Mouse (Mus musculus) cerebellum, adult 2 months (tissue): Measurements from ENCODE around the gene Pdgfra.

Source experiments
- CTCF ChIP-seq: fragments of 200-500 bp; IDR thresholded peaks from 2 replicates; pipeline ENCODE4 v1.5.1; 2011; ENCODE audit warnings: low read depth, mild to moderate bottlenecking, control low read depth, low read length, moderate library complexity, borderline replicate concordance; ENCODE audit not compliant: insufficient read depth
- POLR2A ChIP-seq: fragments of 200-500 bp; IDR thresholded peaks from 2 replicates; pipeline ENCODE4 v1.6.1; 2011; ENCODE audit warnings: low read length, control low read depth, borderline replicate concordance; ENCODE audit not compliant: insufficient read depth

DNA sequence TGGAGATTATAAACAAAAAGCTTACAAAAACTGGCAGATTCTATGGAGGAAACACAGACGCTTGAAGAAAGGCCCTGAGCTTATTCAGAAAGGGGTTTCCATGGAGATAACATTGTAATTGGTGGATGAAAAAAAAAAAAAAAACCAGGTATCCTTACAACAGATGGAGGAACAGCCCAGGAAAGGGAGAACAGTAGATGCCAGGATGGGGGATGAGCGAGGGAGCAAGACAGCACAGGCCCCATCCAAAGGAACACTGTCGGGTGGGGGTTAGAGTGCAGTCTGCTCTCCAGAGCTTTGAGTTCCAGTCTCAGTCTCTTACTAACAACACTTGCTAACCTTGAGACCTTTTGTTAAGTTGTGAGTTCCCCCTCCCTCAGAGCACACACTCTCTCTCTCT lies 45.6 kb upstream of the Pdgfra start:
- TF ChIP-seq POLR2A (no peak), CTCF (no peak)
